26 mouse cellular contexts compared by ENCODE assay signal in the genomic region with DNA sequence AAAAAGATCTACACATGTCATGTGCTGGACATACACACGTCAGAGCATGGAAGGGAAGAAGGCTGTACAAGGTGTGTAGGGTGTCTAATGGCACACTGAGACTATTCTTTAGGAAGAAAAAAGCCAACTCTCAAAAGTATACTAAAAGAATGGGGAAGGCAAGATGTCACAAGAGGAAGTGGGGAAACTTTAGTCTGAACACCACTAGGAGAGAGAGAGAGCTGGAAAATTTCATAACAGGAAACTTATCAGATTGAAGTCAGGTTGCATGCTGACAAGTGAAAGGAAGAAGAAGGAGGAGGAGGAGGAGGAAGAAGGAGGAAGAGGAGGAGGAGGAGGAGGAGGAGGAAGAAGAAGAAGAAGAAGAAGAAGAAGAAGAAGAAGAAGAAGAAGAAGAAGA.
"Had no signal": no experiment of that assay in that cellular context is flagged by ENCODE, and none has a peak within 500 bp of the region (broad histone marks: within the 10 kb centered on the region; RNA-seq: fewer than 3 reads in every experiment).

No protein-coding gene starts in this region.

- H3K4me2 ChIP-seq: heart, embryonic 12.5 days; hindbrain, embryonic 12.5 days; hindbrain, embryonic 14.5 days; intestine, embryonic 15.5 days; limb, embryonic 13.5 days; limb, embryonic 15.5 days; liver, embryonic 12.5 days had no signal

- ATAC-seq: hindbrain, embryonic 16.5 days; inflammation-experienced regulatory T-cells, adult 6 months; intestine, embryonic 15.5 days; intestine, postnatal 0 days; liver, embryonic 12.5 days had no signal

- H3K4me3 ChIP-seq: gastrocnemius, adult 2 months; heart, embryonic 10.5 days; heart, embryonic 12.5 days; hindbrain, embryonic 10.5 days; hindbrain, embryonic 12.5 days; intestine, embryonic 15.5 days; limb, embryonic 13.5 days; limb, embryonic 15.5 days; liver, embryonic 12.5 days had no signal

- H3K9me3 ChIP-seq: heart, embryonic 10.5 days; heart, embryonic 12.5 days; hindbrain, embryonic 10.5 days; hindbrain, embryonic 12.5 days; intestine, embryonic 15.5 days; limb, embryonic 13.5 days; limb, embryonic 15.5 days; liver, embryonic 12.5 days had no signal

- H3K9ac ChIP-seq: heart, embryonic 12.5 days; hindbrain, embryonic 12.5 days; hindbrain, embryonic 14.5 days; intestine, embryonic 15.5 days; limb, embryonic 13.5 days; limb, embryonic 15.5 days; liver, embryonic 12.5 days had no signal

- DNase-seq: gastrocnemius, adult 2 months; gastrocnemius, postnatal 14 days; gastrocnemius, postnatal 36 days; heart, adult 18-20 months; heart, postnatal 10 days; heart, postnatal 4 days; kidney, adult 18-20 months; kidney, adult 8-10 months; kidney, postnatal 14 days; kidney, postnatal 36 days; layer of hippocampus, adult 9-11 months; layer of hippocampus, postnatal 36 days; left cerebral cortex, postnatal 4 days had no signal

- H3K4me1 ChIP-seq: heart, embryonic 10.5 days; heart, embryonic 12.5 days; hindbrain, embryonic 10.5 days; hindbrain, embryonic 12.5 days; intestine, embryonic 15.5 days; limb, embryonic 13.5 days; limb, embryonic 15.5 days; liver, embryonic 12.5 days had no signal

- H3K27me3 ChIP-seq: heart, embryonic 12.5 days; hindbrain, embryonic 12.5 days; intestine, embryonic 15.5 days; limb, embryonic 13.5 days; limb, embryonic 15.5 days; liver, embryonic 12.5 days had no signal

- H3K36me3 ChIP-seq: heart, embryonic 10.5 days; heart, embryonic 12.5 days; hindbrain, embryonic 10.5 days; hindbrain, embryonic 12.5 days; intestine, embryonic 15.5 days; limb, embryonic 13.5 days; limb, embryonic 15.5 days; liver, embryonic 12.5 days had no signal

- H3K27ac ChIP-seq: gastrocnemius, adult 2 months; heart, embryonic 10.5 days; hindbrain, embryonic 10.5 days; hindbrain, embryonic 12.5 days; hindbrain, embryonic 14.5 days; intestine, embryonic 15.5 days; kidney, postnatal 0 days; limb, embryonic 13.5 days; limb, embryonic 15.5 days; liver, embryonic 12.5 days had no signal
